Mouse (Mus musculus) ZHBTc4 (cell line): ENCODE measurements around the gene Gfi1b.

ENCODE experiments used
- DNase-seq: peaks from one replicate; pipeline ENCODE4 v3.0.0-alpha.2; 2011; ENCODE audit warnings: low read depth, low spot score

Gene Gfi1b

DNA sequence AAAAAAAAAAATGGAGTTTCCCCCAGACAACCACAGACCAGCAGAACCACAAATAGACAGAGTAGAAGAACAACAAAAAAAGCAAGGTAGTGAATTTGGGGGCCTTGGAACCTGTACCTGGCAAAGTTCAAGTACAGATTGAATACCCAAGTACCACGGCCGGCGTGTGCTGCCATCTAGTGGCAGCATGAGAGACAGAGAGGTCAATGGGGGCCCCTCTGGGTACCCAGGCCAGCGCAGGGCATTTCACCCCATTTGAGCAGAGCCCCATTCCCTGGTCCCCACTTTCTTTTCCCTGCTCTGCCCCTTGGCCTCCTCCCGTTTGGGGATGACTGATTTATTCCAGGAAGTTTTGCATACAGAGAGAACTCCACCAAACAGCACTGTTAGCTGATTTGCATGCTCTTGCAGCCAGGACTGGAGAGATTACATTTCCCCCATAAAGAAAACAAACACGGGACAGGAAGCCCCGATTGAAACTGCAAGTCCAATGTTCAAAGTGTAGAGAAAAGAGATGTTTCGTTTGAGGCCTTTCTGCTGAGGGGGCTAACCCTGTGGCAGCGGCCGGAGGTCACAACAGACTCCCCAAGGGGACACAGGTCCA lies 841 bp upstream of the Gfi1b start:
- peak; percentile 56 for DNase-seq

GRCm38 (mm10) chr2:28621111-28621510 lies 671 bp downstream of the Gfi1b start:
- no peak for DNase-seq

DNA sequence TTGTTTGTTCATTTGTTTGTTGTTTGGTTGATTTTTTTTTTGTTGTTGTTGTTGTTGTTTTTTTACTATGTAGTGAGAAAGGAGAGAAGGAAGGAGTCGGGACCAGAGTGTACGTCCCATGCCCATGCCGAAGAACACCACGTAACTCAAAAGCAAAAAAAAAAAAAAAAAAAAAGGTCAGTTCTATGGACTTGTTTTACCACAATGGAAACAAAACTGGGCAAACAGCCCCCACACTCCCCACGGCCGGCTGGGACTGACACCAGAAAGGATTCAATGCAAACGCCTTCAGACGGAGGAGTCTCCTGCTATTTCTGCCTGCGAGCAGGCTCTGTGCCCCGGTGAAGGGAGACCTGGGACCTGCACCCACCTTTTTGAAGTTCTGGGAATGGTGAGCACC lies 1.3 kb downstream of the Gfi1b start:
- no peak for DNase-seq

- no peak for DNase-seq
Observed at GRCm38 (mm10) chr2:28619369-28619768, 2.4 kb downstream of the Gfi1b start.

- DNase-seq = no peak
Observed at GRCm38 (mm10) chr2:28618777-28619336, 2.9 kb downstream of the Gfi1b start.

DNA sequence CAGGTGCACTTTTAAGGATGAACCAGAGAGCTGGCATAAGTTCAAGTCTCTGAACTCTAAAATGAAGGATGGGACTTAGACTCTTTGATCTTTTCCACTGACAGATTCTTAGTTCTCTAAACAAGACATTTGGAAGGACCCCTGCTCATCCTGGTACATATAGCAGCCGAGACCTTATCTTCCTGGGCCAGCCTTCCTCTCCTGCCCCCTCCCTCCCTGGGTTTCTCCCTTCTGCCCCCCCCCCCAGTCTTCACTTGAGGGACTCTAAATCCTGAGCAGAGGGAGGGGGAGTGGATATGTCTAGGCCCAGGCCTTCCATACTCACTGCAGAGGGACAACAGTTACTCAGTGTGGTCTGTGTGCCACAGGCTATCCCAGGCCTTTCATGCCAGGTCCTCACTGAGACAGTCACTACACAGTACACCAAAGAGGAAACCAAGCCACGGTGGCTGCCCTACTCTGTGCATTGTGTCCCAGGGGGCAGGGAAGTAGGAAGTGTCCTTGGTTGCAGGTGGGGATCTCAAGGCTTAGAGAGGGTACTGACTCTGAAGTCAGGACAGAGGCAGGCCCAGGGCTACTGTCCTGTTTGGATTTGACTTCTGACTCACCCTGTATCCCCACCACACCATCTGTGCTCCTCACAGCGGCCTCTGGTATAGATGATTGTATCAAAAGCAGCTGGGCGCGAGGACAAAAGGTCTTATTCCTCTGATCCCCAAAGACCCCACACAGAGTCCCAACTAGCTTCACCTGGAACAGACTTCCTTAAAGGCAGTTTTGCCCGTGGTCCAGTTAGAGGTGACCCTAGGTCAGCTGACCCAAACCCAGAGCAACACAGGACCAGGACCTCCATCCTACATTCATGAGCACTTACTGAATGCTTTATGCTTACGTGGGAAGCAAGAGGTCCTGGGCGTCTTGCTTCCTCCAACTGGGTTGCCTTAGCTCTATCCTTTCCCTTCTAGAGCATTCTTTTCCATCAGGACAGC lies 4.0 kb downstream of the Gfi1b start:
- DNase-seq = no peak

- peak; percentile 32 for DNase-seq
Observed at GRCm38 (mm10) chr2:28616874-28617273, 4.9 kb downstream of the Gfi1b start.

- DNase-seq = peak; percentile 88
Observed at GRCm38 (mm10) chr2:28616358-28616757, 5.4 kb downstream of the Gfi1b start.

GRCm38 (mm10) chr2:28613599-28613998 lies 8.2 kb downstream of the Gfi1b start:
- no peak for DNase-seq

GRCm38 (mm10) chr2:28612436-28613063 lies 9.2 kb downstream of the Gfi1b start:
- DNase-seq = peak; percentile 81

GRCm38 (mm10) chr2:28611407-28611787 lies 10.4 kb downstream of the Gfi1b start:
- DNase-seq = no peak

DNA sequence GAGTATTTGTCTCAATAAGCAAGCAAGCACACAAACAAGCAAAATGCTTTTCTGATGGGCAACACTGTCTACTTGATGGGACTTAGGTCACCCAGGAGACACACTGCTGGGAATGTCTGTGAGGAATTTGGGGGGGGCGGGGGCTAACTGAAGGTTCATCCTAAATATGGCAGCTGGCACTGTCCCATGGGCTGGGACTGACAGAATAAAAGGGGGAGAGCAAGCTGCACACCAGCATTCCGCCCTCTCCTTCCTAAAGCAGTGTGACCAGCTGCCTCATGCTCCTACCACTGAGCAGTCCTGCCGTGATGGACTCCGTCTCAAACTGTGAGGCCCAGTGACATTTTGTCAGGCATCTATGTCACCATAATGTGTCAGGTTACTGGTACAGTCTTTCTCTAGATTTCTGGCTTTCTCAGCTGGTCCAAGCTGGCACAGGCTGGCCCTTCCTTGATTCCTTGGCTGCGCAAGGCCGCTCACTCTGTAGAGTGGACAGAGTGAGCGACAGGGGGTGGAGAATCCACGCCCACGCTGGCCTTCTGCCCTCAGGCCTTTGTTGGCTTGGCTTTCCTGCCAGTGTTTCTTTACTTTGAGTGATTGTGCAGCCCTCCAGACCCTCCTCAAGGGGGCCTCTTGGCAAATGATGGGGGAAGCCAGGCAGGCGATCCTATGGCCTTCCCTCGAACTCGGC lies 10.9 kb downstream of the Gfi1b start:
- no peak for DNase-seq

DNA sequence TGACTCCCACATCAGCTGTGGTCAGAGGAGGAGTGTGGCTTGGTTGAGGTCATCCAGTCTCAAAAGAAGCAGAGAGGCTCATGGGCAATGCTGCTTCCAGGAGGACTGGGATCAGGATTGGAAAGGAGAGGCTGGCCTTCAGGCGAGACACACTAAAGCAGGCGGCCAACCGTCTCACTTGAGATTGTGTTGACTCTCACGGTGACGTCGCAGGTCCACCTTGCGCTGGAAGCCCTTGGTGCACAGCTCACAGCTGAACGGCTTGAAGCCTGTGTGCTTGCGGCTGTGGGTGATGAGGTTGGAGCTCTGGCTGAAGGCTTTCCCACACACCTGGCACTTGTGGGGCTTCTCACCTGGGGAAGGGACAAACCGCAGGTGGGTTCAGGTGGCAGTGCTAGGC lies 11.9 kb downstream of the Gfi1b start:
- DNase-seq = no peak

GRCm38 (mm10) chr2:28607341-28608165 lies 14.2 kb downstream of the Gfi1b start:
- peak; percentile 91 for DNase-seq

DNA sequence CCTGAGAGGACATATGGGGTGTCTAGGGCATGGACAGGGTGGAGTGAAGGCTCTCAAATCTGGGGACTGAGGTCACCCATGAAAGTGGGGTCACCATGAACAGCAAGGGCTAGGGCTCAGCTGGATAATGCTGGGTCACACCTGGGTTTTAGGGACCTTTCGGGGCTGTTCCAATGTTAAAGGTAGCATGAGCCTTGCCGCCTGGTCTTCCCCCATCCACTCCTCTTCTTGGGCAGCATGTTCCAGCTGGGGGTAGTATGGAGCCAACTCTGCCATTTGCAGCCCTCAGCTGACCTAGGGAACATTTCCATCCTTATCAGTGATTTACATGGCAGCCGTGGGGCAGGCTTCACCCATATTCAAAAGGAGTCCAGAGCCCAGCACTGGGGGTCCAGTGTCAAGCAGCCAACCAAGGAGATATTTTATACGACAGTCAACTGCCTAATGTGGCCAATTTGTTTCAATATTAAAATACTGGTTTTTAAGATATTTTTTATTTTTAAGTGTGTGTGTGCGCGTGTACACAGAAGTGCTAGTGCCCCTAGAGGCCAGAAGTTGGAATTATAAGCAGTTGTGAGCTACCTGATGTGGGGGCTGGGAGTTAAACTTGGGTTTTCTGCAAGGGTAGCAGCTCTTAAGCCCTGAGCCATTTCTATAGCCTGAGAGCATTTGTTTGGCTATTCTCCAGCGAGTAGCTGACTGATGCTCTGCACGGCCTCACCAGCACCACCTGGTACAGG lies 15.0 kb downstream of the Gfi1b start:
- no peak for DNase-seq

DNA sequence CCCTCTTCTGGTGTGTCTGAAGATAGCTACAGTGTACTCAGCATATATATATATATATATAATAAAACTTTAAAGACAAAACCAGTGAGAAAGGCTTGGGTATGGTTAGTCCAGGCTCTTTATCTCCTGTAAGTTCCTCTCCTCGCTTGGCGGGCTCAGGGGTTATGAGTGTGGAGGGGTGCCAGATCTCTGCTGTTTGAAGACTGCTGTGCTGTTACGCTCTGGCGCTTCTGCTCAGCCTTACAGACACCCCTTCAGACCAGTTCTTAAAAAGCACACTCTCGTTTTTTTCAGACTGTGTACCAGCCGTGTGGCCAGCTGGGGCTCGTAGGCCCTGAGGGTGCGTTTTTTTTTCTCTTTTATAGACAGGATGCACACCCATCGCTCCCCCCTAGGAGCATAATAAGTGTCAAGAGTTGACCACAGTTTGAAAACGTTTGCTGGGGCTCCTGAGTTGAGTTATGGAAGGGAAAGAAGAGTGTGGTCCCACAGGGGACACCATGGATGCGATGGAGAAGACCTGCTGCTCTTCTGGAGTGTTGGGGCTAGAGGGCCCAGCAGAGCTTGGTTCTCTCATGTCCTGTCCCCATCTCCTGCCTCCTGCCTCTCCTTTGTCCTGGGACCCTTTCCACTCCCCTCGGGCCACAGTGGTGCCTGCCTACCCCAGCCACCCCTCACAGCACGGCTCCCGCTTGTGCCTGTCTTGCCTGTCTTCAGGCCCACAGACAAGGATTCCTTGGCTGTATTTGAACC lies 15.8 kb downstream of the Gfi1b start:
- no peak for DNase-seq

- no peak for DNase-seq
Observed at GRCm38 (mm10) chr2:28603542-28603941, 18.2 kb downstream of the Gfi1b start.

- no peak for DNase-seq
Observed at GRCm38 (mm10) chr2:28601720-28602590, 19.8 kb downstream of the Gfi1b start.
